Mouse (Mus musculus) thymus, adult 2 months (tissue): ENCODE results near the gene Hus1.

Source experiments
- CTCF ChIP-seq: fragments of 200-500 bp; IDR thresholded peaks from 2 replicates; pipeline ENCODE4 v1.5.1; 2012; ENCODE audit warnings: mild to moderate bottlenecking, control low read depth, low read length, moderate library complexity, borderline replicate concordance; ENCODE audit not compliant: control insufficient read depth, poor library complexity, insufficient read depth; ENCODE audit errors: extremely low read depth
- POLR2A ChIP-seq: fragments of 200-500 bp; IDR thresholded peaks from 2 replicates; pipeline ENCODE4 v1.6.1; 2012; ENCODE audit warnings: mild to moderate bottlenecking, low read length, control low read depth, moderate library complexity; ENCODE audit not compliant: control insufficient read depth, poor library complexity, insufficient read depth; ENCODE audit errors: extremely low read depth

DNA sequence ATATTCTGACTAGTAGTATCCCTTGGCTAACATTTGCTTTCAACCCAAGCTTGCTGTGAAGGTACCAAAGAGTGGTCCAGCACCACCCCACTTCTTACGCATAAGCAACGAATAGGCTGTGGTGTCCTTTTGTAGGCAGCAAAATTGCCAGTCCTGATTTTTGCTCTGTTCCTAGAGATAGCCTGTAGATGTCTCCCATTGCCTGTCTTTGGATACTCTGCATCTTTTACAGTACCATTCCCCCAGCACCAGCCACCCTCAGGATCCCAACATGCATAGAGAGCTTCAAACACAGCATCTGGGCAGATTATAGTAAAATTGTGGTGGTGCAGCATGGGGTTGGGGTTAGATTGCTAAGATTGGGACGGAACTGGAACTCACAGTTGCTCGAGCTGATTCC lies 22.9 kb downstream of the Hus1 start:
- TF ChIP-seq POLR2A: no peak
- TF ChIP-seq CTCF: no peak
